Mouse (Mus musculus) liver, embryonic 15.5 days (tissue): ENCODE data around the gene Fndc3b. TPM values are rescaled to one million over a fixed set of nuclear protein-coding genes. Genes with fewer than 3 reads are reported as not detected.

ENCODE experiments used
- ATAC-seq: fragments of 200-750 bp; cut with Nextera tagmentation; 2 replicates; pipeline ENCODE4 v1.8.0; 2017; ENCODE audit warnings: moderate number of reproducible peaks, mild to moderate bottlenecking, moderate library complexity; ENCODE audit not compliant: insufficient read depth
- H3K27ac ChIP-seq: fragments of 300-500 bp; sonication (generic); replicated peaks from 2 replicates; pipeline ENCODE4 v1.5.1; 2015; ENCODE audit warnings: mild to moderate bottlenecking, inconsistent platforms
- H3K27me3 ChIP-seq: fragments of 300-500 bp; sonication (generic); 2 replicates; pipeline ENCODE4 v1.6.1; 2015; ENCODE audit warnings: mild to moderate bottlenecking, inconsistent platforms
- H3K36me3 ChIP-seq: fragments of 300-500 bp; sonication (generic); replicated peaks from 2 replicates; pipeline ENCODE4 v1.6.1; 2015; ENCODE audit warnings: moderate library complexity, mild to moderate bottlenecking, inconsistent platforms
- H3K4me1 ChIP-seq: fragments of 300-500 bp; sonication (generic); replicated peaks from 2 replicates; pipeline ENCODE4 v1.6.1; 2015; ENCODE audit warnings: inconsistent platforms
- H3K4me2 ChIP-seq: fragments of 300-500 bp; sonication (generic); 2 replicates; pipeline ENCODE4 v1.6.1; 2015; ENCODE audit warnings: moderate library complexity, mild to moderate bottlenecking, inconsistent platforms
- H3K4me3 ChIP-seq: fragments of 300-500 bp; sonication (generic); replicated peaks from 2 replicates; pipeline ENCODE4 v1.5.1; 2015; ENCODE audit warnings: mild to moderate bottlenecking, inconsistent platforms
- H3K9ac ChIP-seq: fragments of 300-500 bp; sonication (generic); 2 replicates; pipeline ENCODE4 v1.6.1; 2015; ENCODE audit warnings: moderate library complexity, mild to moderate bottlenecking, inconsistent platforms
- H3K9me3 ChIP-seq: fragments of 300-500 bp; sonication (generic); replicated peaks from 2 replicates; pipeline ENCODE4 v1.6.1; 2016; ENCODE audit warnings: inconsistent platforms
- WGBS: fragments of 180-500 bp; shearing (Covaris S2); methylation state at CpG from one replicate; pipeline ENCODE4 v1.1.7; 2015; ENCODE audit warnings: mixed read lengths; ENCODE audit not compliant: insufficient replicate concordance; 5-methylcytosine and 5-hydroxymethylcytosine counted together
- polyA plus RNA-seq: library from polyadenylated mRNA; unstranded; fragments of >200 nt; fragmentation: Nextera tagmentation; extraction: Ambion mirVana; gene quantifications from 2 replicates; pipeline ENCODE4 v1.2.1, GENCODE M21; 2015

Fndc3b gene
- polyA plus RNA-seq, 1 experiment from 2014 or later = 8.5 TPM

DNA sequence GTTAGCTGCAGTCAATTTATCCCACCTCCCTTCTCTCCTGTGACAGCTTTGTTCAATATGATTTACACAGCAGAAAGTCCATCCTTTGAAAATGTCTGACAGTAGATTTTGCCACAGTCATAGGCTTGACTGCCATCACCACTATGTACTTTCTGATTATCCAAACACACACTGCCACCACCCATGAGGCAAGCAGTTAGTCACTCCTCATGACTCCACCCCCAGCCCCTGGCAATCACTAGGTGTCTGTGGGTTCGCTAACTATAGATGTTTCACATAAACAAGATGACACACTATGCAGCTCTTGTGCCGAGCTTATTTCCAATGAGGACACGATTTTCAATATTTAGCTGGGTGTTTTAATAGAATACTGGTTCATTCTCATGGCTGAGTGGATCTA, 160.1 kb downstream of the Fndc3b start:
- no peak for ATAC-seq
- Histone ChIP-seq H3K9me3 (no peaks in the 10 kb centered on the region), H3K4me2 (no peak overlapping the region), H3K27ac (no peak overlapping the region), H3K4me1 (0 out of 2 replicates have a peak, but pooled peaks cover 3% of the 10 kb centered on the region), H3K4me3 (no peak overlapping the region), H3K9ac (no peak overlapping the region), H3K36me3 (peaks cover 9% of the 10 kb centered on the region; the same call in 1 of the 2 replicates), H3K27me3 (no peaks in the 10 kb centered on the region)
- 65% methylated on average over 3 of the region's 3 CpGs for WGBS

- no peak overlapping the region for H3K4me2 ChIP-seq
- H3K36me3 ChIP-seq = peaks cover 5% of the 10 kb centered on the region; the same call in 1 of the 2 replicates
- H3K4me3 ChIP-seq = no peak overlapping the region
- WGBS = 70% methylated on average over 1 of the region's 1 CpGs
- H3K27me3 ChIP-seq = no peaks in the 10 kb centered on the region
- 0 out of 2 replicates have a peak, but pooled peaks cover 3% of the 10 kb centered on the region for H3K4me1 ChIP-seq
- no peak for ATAC-seq
- no peak overlapping the region for H3K9ac ChIP-seq
- H3K27ac ChIP-seq = no peak overlapping the region
- H3K9me3 ChIP-seq = no peaks in the 10 kb centered on the region
These were observed 160.7 kb downstream of the Fndc3b start for GRCm38 (mm10) chr3:27550409-27550808.

- H3K27ac ChIP-seq = no peak overlapping the region
- no peak overlapping the region for H3K4me3 ChIP-seq
- 70% methylated on average over 3 of the region's 3 CpGs for WGBS
- H3K36me3 ChIP-seq = 0 out of 2 replicates have a peak, but pooled peaks cover 6% of the 10 kb centered on the region
- H3K9ac ChIP-seq = no peak overlapping the region
- 0 out of 2 replicates have a peak, but pooled peaks cover 3% of the 10 kb centered on the region for H3K4me1 ChIP-seq
- H3K4me2 ChIP-seq = no peak overlapping the region
- no peaks in the 10 kb centered on the region for H3K27me3 ChIP-seq
- no peak for ATAC-seq
- H3K9me3 ChIP-seq = no peaks in the 10 kb centered on the region
These were observed 165.5 kb downstream of the Fndc3b start for GRCm38 (mm10) chr3:27545651-27546050.

- Histone ChIP-seq H3K36me3 (0 out of 2 replicates have a peak, but pooled peaks cover 6% of the 10 kb centered on the region), H3K4me2 (no peak overlapping the region), H3K9me3 (no peaks in the 10 kb centered on the region), H3K9ac (no peak overlapping the region), H3K27ac (no peak overlapping the region), H3K4me1 (0 out of 2 replicates have a peak, but pooled peaks cover 3% of the 10 kb centered on the region), H3K27me3 (no peaks in the 10 kb centered on the region), H3K4me3 (no peak overlapping the region)
- no peak for ATAC-seq
- 76% methylated on average over 11 of the region's 11 CpGs for WGBS
These were observed 167.0 kb downstream of the Fndc3b start for GRCm38 (mm10) chr3:27544061-27544460.

DNA sequence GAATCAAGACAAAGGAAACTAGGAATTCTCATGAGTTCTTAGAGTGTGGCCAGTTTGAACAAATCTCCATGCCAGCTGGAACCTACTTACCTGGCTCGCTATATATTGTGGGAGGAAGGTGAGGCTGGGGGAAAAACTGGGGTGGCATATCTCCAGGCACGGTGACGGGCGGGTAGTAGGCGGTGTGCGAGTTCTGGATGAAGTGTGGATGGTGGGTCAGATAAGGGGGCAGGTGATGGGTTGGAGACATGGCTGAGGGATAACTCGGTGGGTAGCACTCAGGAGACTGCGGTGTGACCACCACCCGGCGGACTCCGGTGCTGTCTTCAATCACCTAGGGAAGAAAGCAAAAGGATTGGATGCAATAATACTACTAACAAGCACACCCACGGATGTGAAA, 169.3 kb downstream of the Fndc3b start:
- Histone ChIP-seq H3K36me3 (0 out of 2 replicates have a peak, but pooled peaks cover 15% of the 10 kb centered on the region), H3K9me3 (no peaks in the 10 kb centered on the region), H3K27me3 (no peaks in the 10 kb centered on the region), H3K4me1 (no peaks in the 10 kb centered on the region), H3K4me2 (no peak overlapping the region), H3K4me3 (no peak overlapping the region), H3K27ac (no peak overlapping the region), H3K9ac (no peak overlapping the region)
- no peak for ATAC-seq
- 76% methylated on average over 12 of the region's 12 CpGs for WGBS

- 54% methylated on average over 3 of the region's 3 CpGs for WGBS
- ATAC-seq = no peak
These were observed 169.9 kb downstream of the Fndc3b start for GRCm38 (mm10) chr3:27541181-27541580.

GRCm38 (mm10) chr3:27534208-27534607, 176.9 kb downstream of the Fndc3b start:
- H3K4me2 ChIP-seq = no peak overlapping the region
- peaks cover 12% of the 10 kb centered on the region; the same call in 1 of the 2 replicates for H3K36me3 ChIP-seq
- H3K27me3 ChIP-seq = no peaks in the 10 kb centered on the region
- ATAC-seq = no peak
- no peak overlapping the region for H3K4me3 ChIP-seq
- WGBS = 42% methylated on average over 3 of the region's 3 CpGs
- no peak overlapping the region for H3K9ac ChIP-seq
- H3K4me1 ChIP-seq = no peaks in the 10 kb centered on the region
- no peak overlapping the region for H3K27ac ChIP-seq
- no peaks in the 10 kb centered on the region for H3K9me3 ChIP-seq

More at GRCm38 (mm10) chr3:27541181-27541580, 169.9 kb downstream of the Fndc3b start:
- H3K36me3 ChIP-seq = peaks cover 18% of the 10 kb centered on the region; the same call in 1 of the 2 replicates
- H3K4me1 ChIP-seq = no peaks in the 10 kb centered on the region
- H3K9me3 ChIP-seq = no peaks in the 10 kb centered on the region
- no peak overlapping the region for H3K4me3 ChIP-seq
- no peaks in the 10 kb centered on the region for H3K27me3 ChIP-seq
- H3K4me2 ChIP-seq = no peak overlapping the region
- no peak overlapping the region for H3K9ac ChIP-seq
- H3K27ac ChIP-seq = no peak overlapping the region

DNA sequence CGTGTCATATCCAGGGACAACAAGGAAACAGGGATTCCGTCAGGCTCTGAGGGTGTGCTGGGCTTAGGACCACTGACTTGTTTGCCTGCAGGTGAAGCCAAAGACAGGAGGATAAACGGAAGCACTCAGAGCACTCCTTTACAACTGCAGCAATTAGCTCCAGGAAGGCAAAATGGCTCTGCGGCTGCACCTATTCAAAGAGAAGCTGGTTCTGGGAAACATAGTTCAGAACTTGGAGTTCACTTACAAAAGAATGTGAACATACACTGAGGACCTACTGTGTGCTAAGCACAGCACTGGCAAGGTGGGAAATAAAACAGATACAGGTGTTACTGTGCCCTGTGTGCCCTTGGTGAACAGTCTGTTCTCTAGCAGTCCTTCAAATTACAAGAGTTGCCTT, 177.4 kb downstream of the Fndc3b start:
- Histone ChIP-seq H3K9me3 (no peaks in the 10 kb centered on the region), H3K4me3 (no peak overlapping the region), H3K27me3 (no peaks in the 10 kb centered on the region), H3K36me3 (peaks cover 12% of the 10 kb centered on the region; the same call in 1 of the 2 replicates), H3K4me2 (no peak overlapping the region), H3K4me1 (no peaks in the 10 kb centered on the region), H3K27ac (no peak overlapping the region), H3K9ac (no peak overlapping the region)
- WGBS = 72% methylated on average over 4 of the region's 4 CpGs
- ATAC-seq = no peak

DNA sequence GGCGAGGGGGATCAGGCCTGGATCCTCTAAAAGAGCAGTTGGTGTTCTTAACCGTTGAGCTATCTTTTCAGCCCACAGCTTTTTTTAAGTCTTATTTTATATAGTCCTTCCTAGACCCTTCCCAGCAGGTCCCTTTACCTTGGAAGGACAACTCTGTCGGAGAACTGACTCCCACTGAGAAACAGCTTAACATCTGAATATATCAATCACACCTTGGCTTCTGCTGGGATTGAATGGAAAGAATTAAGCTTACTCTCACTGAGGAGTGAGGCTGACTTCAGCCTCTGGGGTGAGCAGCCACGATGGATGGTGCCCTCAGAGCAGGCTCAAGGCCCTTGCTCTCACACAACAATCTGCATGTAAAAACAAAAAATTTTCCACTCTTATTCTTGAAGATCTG, 179.1 kb downstream of the Fndc3b start:
- Histone ChIP-seq H3K4me2 (no peak overlapping the region), H3K4me3 (no peak overlapping the region), H3K9me3 (no peaks in the 10 kb centered on the region), H3K27ac (no peak overlapping the region), H3K36me3 (peaks cover 4% of the 10 kb centered on the region; the same call in 1 of the 2 replicates), H3K27me3 (no peaks in the 10 kb centered on the region), H3K9ac (no peak overlapping the region), H3K4me1 (no peaks in the 10 kb centered on the region)
- ATAC-seq = no peak
- WGBS = 53% methylated on average over 4 of the region's 4 CpGs

DNA sequence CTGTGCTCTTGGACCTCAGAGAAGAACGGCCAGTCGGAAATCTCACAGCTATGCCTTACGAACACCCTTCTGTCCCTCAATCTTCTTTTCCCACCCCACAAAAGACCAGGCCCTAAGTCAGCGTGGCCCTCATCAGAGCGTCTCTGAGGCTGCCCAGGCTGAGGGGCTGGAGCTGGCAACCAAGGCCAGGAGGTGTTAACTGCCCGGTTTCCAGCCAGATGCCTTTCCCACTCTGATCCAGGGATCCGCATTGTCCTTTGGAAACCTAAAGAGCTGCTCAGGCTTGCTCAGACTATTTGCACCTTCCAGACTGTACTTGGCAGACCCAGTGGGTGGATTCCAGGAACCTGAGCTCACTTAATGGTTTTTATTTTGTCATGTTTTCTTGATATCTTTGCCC, 180.7 kb downstream of the Fndc3b start:
- Histone ChIP-seq H3K4me1 (no peaks in the 10 kb centered on the region), H3K9ac (no peak overlapping the region), H3K9me3 (no peaks in the 10 kb centered on the region), H3K27me3 (no peaks in the 10 kb centered on the region), H3K4me2 (no peak overlapping the region), H3K27ac (no peak overlapping the region), H3K4me3 (no peak overlapping the region), H3K36me3 (no peaks in the 10 kb centered on the region; the same call in 1 of the 2 replicates)
- 67% methylated on average over 7 of the region's 7 CpGs for WGBS
- no peak for ATAC-seq

GRCm38 (mm10) chr3:27529221-27530051, 181.7 kb downstream of the Fndc3b start:
- Histone ChIP-seq H3K4me1 (no peaks in the 10 kb centered on the region), H3K27ac (no peak overlapping the region), H3K27me3 (no peaks in the 10 kb centered on the region), H3K9ac (no peak overlapping the region), H3K4me3 (no peak overlapping the region), H3K9me3 (no peaks in the 10 kb centered on the region), H3K4me2 (no peak overlapping the region), H3K36me3 (no peaks in the 10 kb centered on the region; the same call in 1 of the 2 replicates)
- no peak for ATAC-seq
- 65% methylated on average over 14 of the region's 14 CpGs for whole genome bisulfite sequencing
